Mouse (Mus musculus): ENCODE data around the gene Mknk2.
A peak's percentile ranks its signal among the peaks of the same experiment; 100 is the strongest.

DNA sequence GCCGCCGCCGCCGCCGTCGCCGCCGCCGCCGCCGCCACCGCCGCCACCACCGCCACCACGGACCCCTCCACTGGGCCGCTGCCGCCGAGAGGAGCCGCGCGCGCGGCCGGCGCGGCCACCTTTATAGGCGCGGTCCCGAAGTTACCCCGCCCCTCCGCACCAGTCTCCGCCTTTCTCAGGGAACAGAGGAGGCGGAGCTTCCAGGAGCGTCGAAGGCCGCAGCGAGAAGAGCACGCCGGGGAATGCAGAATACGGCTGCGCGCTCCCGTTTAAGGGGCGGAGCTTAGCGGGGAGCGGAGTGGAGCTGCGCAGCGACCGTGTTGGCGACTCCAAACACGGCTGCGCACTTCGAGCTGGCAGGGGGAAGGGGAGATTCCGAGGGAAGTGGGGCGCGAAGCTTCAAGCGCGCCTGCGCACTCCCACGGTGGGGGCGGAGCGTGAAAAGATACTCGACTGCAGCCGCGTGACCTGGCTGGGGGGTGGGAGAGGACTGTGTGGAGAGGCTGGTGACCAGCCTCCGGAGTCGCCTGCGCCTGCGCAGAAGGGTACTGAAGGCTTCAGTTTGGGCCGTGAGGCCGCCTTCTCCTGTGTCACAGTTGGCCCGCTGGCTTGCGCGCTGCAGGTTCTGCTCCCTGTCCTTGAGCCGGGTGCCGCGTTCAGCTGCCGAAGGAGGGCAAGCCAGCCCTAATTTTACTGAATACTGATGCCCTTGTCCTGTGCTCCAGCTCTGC is 1.5 kb downstream of the Mknk2 start:
- TF ChIP-seq EP300 (IDR thresholded peaks at IDR 0.05; ENCODE audit: low read depth) (peak; percentile 22), CTCF (IDR thresholded peaks at IDR 0.05; ENCODE audit: low read depth) (no peak)
